ENCODE assay signal across 22 mouse cellular contexts in genomic region chr15:93982091-93982490, GRCm38 (mm10).
DNase-seq lines count a peak whose midpoint lies in the region; ATAC-seq and TF ChIP-seq lines count a peak whose summit lies in the region.
"Had no signal": no experiment of that assay in that cellular context is flagged by ENCODE, and none has a peak within 500 bp of the region (broad histone marks: within the 10 kb centered on the region; RNA-seq: fewer than 3 reads in every experiment).

No protein-coding gene starts in this region.

- H3K4me3 ChIP-seq in kidney, embryonic 14.5 days (ENCODE audit: low read length), result no peak overlapping the region
- H3K4me3 ChIP-seq in kidney, embryonic 15.5 days (replicated peaks), result no peak overlapping the region
- H3K4me3 ChIP-seq in kidney, embryonic 16.5 days (ENCODE audit: low read length), result no peak overlapping the region
- H3K4me3 ChIP-seq in kidney, postnatal 0 days (replicated peaks; ENCODE audit: low read depth, low read length), result no peak overlapping the region

- WGBS in kidney, embryonic 14.5 days, result 63% methylated on average over 9 of the region's 9 CpGs
- WGBS in kidney, embryonic 15.5 days, result 58% methylated on average over 9 of the region's 9 CpGs
- 64% methylated on average over 9 of the region's 9 CpGs for WGBS in kidney, embryonic 16.5 days
- 63% methylated on average over 9 of the region's 9 CpGs for WGBS in kidney, postnatal 0 days

- H3K27me3 ChIP-seq in kidney, embryonic 14.5 days (ENCODE audit: control insufficient read depth, insufficient read depth, low read length), result no peaks in the 10 kb centered on the region
- no peaks in the 10 kb centered on the region for H3K27me3 ChIP-seq in kidney, embryonic 15.5 days
- no peaks in the 10 kb centered on the region for H3K27me3 ChIP-seq in kidney, embryonic 16.5 days (ENCODE audit: insufficient read depth, low read length)
- H3K27me3 ChIP-seq in kidney, postnatal 0 days (ENCODE audit: insufficient read depth, low read length), result no peaks in the 10 kb centered on the region
- H3K27me3 ChIP-seq: CH12.LX, Patski had no signal

- peak; percentile 76; the same call in 1 of the 2 replicates for ATAC-seq in kidney, embryonic 14.5 days (ENCODE audit: low FRiP score, low TSS enrichment)
- ATAC-seq in kidney, embryonic 15.5 days (replicated peaks; ENCODE audit: low FRiP score), result 0 out of 2 replicates have a peak, but pooled peaks have one; percentile 62
- peak; percentile 59; the same call in 1 of the 2 replicates for ATAC-seq in kidney, embryonic 16.5 days (ENCODE audit: low FRiP score, low TSS enrichment)
- no peak for ATAC-seq in kidney, postnatal 0 days (replicated peaks; ENCODE audit: low FRiP score, low read depth)
- ATAC-seq: activated CD4-positive, CD25-positive, alpha-beta regulatory T cell, adult 4 months; CD4-positive, CD25-positive, alpha-beta regulatory T cell, adult 4 months; Patski had no signal

- H3K27ac ChIP-seq in kidney, embryonic 14.5 days (ENCODE audit: low read depth, low read length), result 0 out of 2 replicates have a peak overlapping the region, but pooled peaks have one; percentile 17
- H3K27ac ChIP-seq in kidney, embryonic 15.5 days, result peak overlapping the region; percentile 54; the same call in 1 of the 2 replicates
- H3K27ac ChIP-seq in kidney, embryonic 16.5 days (ENCODE audit: low read length), result peak overlapping the region; percentile 73; the same call in 1 of the 2 replicates
- no peak overlapping the region for H3K27ac ChIP-seq in kidney, postnatal 0 days

- no peak overlapping the region for H3K9ac ChIP-seq in kidney, embryonic 14.5 days (ENCODE audit: low read depth, low read length)
- H3K9ac ChIP-seq in kidney, embryonic 15.5 days, result no peak overlapping the region
- H3K9ac ChIP-seq in kidney, embryonic 16.5 days (replicated peaks; ENCODE audit: low read length), result no peak overlapping the region
- H3K9ac ChIP-seq in kidney, postnatal 0 days (ENCODE audit: low read depth, low read length), result no peak overlapping the region

- no peaks in the 10 kb centered on the region for H3K4me1 ChIP-seq in kidney, embryonic 14.5 days (ENCODE audit: control insufficient read depth, insufficient read depth, low read length)
- 0 out of 2 replicates have a peak, but pooled peaks cover 4% of the 10 kb centered on the region for H3K4me1 ChIP-seq in kidney, embryonic 15.5 days
- no peaks in the 10 kb centered on the region for H3K4me1 ChIP-seq in kidney, embryonic 16.5 days (ENCODE audit: insufficient read depth, low read length)
- H3K4me1 ChIP-seq in kidney, postnatal 0 days (replicated peaks; ENCODE audit: insufficient read depth, low read length), result no peaks in the 10 kb centered on the region

- no peak for TF ChIP-seq CTCF in kidney, postnatal 0 days (IDR thresholded peaks at IDR 0.05; ENCODE audit: low read depth)

- no peak for DNase-seq in kidney, adult 11 months
- no peak for DNase-seq in kidney, adult 8-10 months
- no peak for DNase-seq in kidney, adult 18-20 months
- peak; percentile 58 for DNase-seq in kidney, postnatal 0 days (ENCODE audit: low spot score)
- DNase-seq in kidney, postnatal 14 days, result no peak
- DNase-seq: adrenal gland, adult 2 months; adrenal gland, adult 8-10 months; adrenal gland, postnatal 10 days; adrenal gland, postnatal 14 days; adrenal gland, postnatal 25 days; adrenal gland, postnatal 36 days; B cell, adult 2 months; cerebellum, adult 11 months; cerebellum, adult 11-12 months had no signal

- H3K9me3 ChIP-seq in kidney, embryonic 14.5 days (ENCODE audit: control insufficient read depth, low read length), result no peaks in the 10 kb centered on the region
- H3K9me3 ChIP-seq in kidney, embryonic 15.5 days (replicated peaks), result 0 out of 2 replicates have a peak, but pooled peaks cover 2% of the 10 kb centered on the region
- peaks cover 5% of the 10 kb centered on the region for H3K9me3 ChIP-seq in kidney, embryonic 16.5 days (ENCODE audit: low read length)
- H3K9me3 ChIP-seq in kidney, postnatal 0 days (replicated peaks; ENCODE audit: low read length), result peaks cover 3% of the 10 kb centered on the region; the same call in 1 of the 2 replicates

- no peaks in the 10 kb centered on the region for H3K36me3 ChIP-seq in kidney, embryonic 14.5 days (ENCODE audit: control insufficient read depth, insufficient read depth, low read length)
- H3K36me3 ChIP-seq in kidney, embryonic 15.5 days, result no peaks in the 10 kb centered on the region
- H3K36me3 ChIP-seq in kidney, embryonic 16.5 days (ENCODE audit: insufficient read depth, low read length), result no peaks in the 10 kb centered on the region
- H3K36me3 ChIP-seq in kidney, postnatal 0 days (ENCODE audit: insufficient read depth, low read length), result no peaks in the 10 kb centered on the region
- H3K36me3 ChIP-seq: G1E had no signal

- H3K4me2 ChIP-seq in kidney, embryonic 14.5 days (replicated peaks; ENCODE audit: low read depth, low read length), result no peak overlapping the region
- H3K4me2 ChIP-seq in kidney, embryonic 15.5 days, result no peak overlapping the region
- no peak overlapping the region for H3K4me2 ChIP-seq in kidney, embryonic 16.5 days (replicated peaks; ENCODE audit: low read depth, low read length)
- no peak overlapping the region for H3K4me2 ChIP-seq in kidney, postnatal 0 days (ENCODE audit: low read length)
